Mouse (Mus musculus): ENCODE data around the gene Chst5. TPM values are rescaled to one million over a fixed set of nuclear protein-coding genes. Genes with fewer than 3 reads are reported as not detected.

The Chst5 gene
- polyA plus RNA-seq, 1 experiment from 2014 or later: 2.0 TPM

- no peaks in the 10 kb centered on the region for H3K9me3 ChIP-seq
- 14% methylated on average over 86 of the region's 86 CpGs for WGBS
- no peak overlapping the region for H3K9ac ChIP-seq
- peak overlapping the region; percentile 42 for H3K4me2 ChIP-seq
- peaks cover 24% of the 10 kb centered on the region for H3K27me3 ChIP-seq (replicated peaks)
- ATAC-seq (ENCODE audit: insufficient read depth, low FRiP score, low read depth): no peak
- peak overlapping the region; percentile 20 for H3K4me3 ChIP-seq (replicated peaks)
- no peak overlapping the region for H3K27ac ChIP-seq
- no peaks in the 10 kb centered on the region for H3K36me3 ChIP-seq
- H3K4me1 ChIP-seq: peaks cover 17% of the 10 kb centered on the region
Measured at GRCm38 (mm10) chr8:111889931-111890910, 20.0 kb downstream of the Chst5 start.

GRCm38 (mm10) chr8:111888091-111888650 lies 22.1 kb downstream of the Chst5 start:
- Histone ChIP-seq H3K4me3 (replicated peaks) (no peak overlapping the region), H3K4me2 (no peak overlapping the region), H3K9ac (no peak overlapping the region), H3K27ac (no peak overlapping the region), H3K36me3 (no peaks in the 10 kb centered on the region), H3K4me1 (peaks cover 17% of the 10 kb centered on the region), H3K9me3 (no peaks in the 10 kb centered on the region), H3K27me3 (replicated peaks) (peaks cover 24% of the 10 kb centered on the region)
- ATAC-seq (ENCODE audit: insufficient read depth, low FRiP score, low read depth): peak; percentile 32; the same call in 1 of the 2 replicates
- 23% methylated on average over 7 of the region's 7 CpGs for WGBS

GRCm38 (mm10) chr8:111887479-111887878 lies 22.8 kb downstream of the Chst5 start:
- WGBS: 79% methylated on average over 1 of the region's 1 CpGs
- no peak for ATAC-seq (ENCODE audit: insufficient read depth, low FRiP score, low read depth)
- no peaks in the 10 kb centered on the region for H3K9me3 ChIP-seq

GRCm38 (mm10) chr8:111883615-111884014 lies 26.6 kb downstream of the Chst5 start:
- Histone ChIP-seq H3K27ac (no peak overlapping the region), H3K9me3 (no peaks in the 10 kb centered on the region), H3K27me3 (replicated peaks) (no peaks in the 10 kb centered on the region), H3K4me2 (no peak overlapping the region), H3K9ac (no peak overlapping the region), H3K4me3 (replicated peaks) (no peak overlapping the region), H3K4me1 (peaks cover 5% of the 10 kb centered on the region; the same call in 1 of the 2 replicates), H3K36me3 (no peaks in the 10 kb centered on the region)
- ATAC-seq (ENCODE audit: insufficient read depth, low FRiP score, low read depth): peak; percentile 40; the same call in 1 of the 2 replicates
- WGBS: 78% methylated on average over 4 of the region's 4 CpGs

More at GRCm38 (mm10) chr8:111887479-111887878, 22.8 kb downstream of the Chst5 start:
- H3K27ac ChIP-seq: no peak overlapping the region
- no peak overlapping the region for H3K9ac ChIP-seq
- H3K36me3 ChIP-seq: no peaks in the 10 kb centered on the region
- no peak overlapping the region for H3K4me2 ChIP-seq
- peaks cover 24% of the 10 kb centered on the region for H3K27me3 ChIP-seq (replicated peaks)
- H3K4me3 ChIP-seq (replicated peaks): no peak overlapping the region
- H3K4me1 ChIP-seq: peaks cover 17% of the 10 kb centered on the region

GRCm38 (mm10) chr8:111881591-111881990 lies 28.7 kb downstream of the Chst5 start:
- H3K9me3 ChIP-seq: no peaks in the 10 kb centered on the region
- H3K4me2 ChIP-seq: no peak overlapping the region
- H3K4me1 ChIP-seq: peaks cover 5% of the 10 kb centered on the region; the same call in 1 of the 2 replicates
- no peaks in the 10 kb centered on the region for H3K27me3 ChIP-seq (replicated peaks)
- no peak for ATAC-seq (ENCODE audit: insufficient read depth, low FRiP score, low read depth)
- H3K36me3 ChIP-seq: no peaks in the 10 kb centered on the region
- WGBS: 1% methylated on average over 2 of the region's 2 CpGs
- no peak overlapping the region for H3K4me3 ChIP-seq (replicated peaks)
- H3K27ac ChIP-seq: no peak overlapping the region
- H3K9ac ChIP-seq: no peak overlapping the region

- Histone ChIP-seq H3K36me3 (no peaks in the 10 kb centered on the region), H3K4me2 (no peak overlapping the region), H3K4me1 (peaks cover 5% of the 10 kb centered on the region; the same call in 1 of the 2 replicates), H3K9me3 (no peaks in the 10 kb centered on the region), H3K27ac (no peak overlapping the region), H3K4me3 (replicated peaks) (no peak overlapping the region), H3K27me3 (replicated peaks) (no peaks in the 10 kb centered on the region), H3K9ac (no peak overlapping the region)
- 66% methylated on average over 9 of the region's 9 CpGs for WGBS
- no peak for ATAC-seq (ENCODE audit: insufficient read depth, low FRiP score, low read depth)
Measured at GRCm38 (mm10) chr8:111877711-111878110, 32.5 kb downstream of the Chst5 start.

- Histone ChIP-seq H3K4me2 (peak within 1 kb of the TSS; percentile 69), H3K27me3 (replicated peaks) (no peaks in the 10 kb centered on the region), H3K4me3 (replicated peaks) (peak within 1 kb of the TSS; percentile 98), H3K9me3 (no peaks in the 10 kb centered on the region), H3K36me3 (no peaks in the 10 kb centered on the region), H3K27ac (peak within 1 kb of the TSS; percentile 86), H3K9ac (peak within 1 kb of the TSS; percentile 68), H3K4me1 (peaks cover 5% of the 10 kb centered on the region; the same call in 1 of the 2 replicates)
- 0% methylated on average over 48 of the region's 53 CpGs for WGBS
- ATAC-seq (ENCODE audit: insufficient read depth, low FRiP score, low read depth): peak; percentile 99
Measured at GRCm38 (mm10) chr8:111876355-111876948, 33.8 kb downstream of the Chst5 start, which contains the start of gene Tmem170. TSS of gene Tmem170 (minus strand) at chr8:111876750.

GRCm38 (mm10) chr8:111875758-111876157 lies 34.5 kb downstream of the Chst5 start:
- Histone ChIP-seq H3K9me3 (no peaks in the 10 kb centered on the region), H3K27ac (peak overlapping the region; percentile 86; the same call in 1 of the 2 replicates), H3K27me3 (replicated peaks) (no peaks in the 10 kb centered on the region), H3K4me3 (replicated peaks) (peak overlapping the region; percentile 98), H3K4me2 (peak overlapping the region; percentile 69), H3K4me1 (peaks cover 5% of the 10 kb centered on the region; the same call in 1 of the 2 replicates), H3K9ac (peak overlapping the region; percentile 68), H3K36me3 (no peaks in the 10 kb centered on the region)
- 10% methylated on average over 9 of the region's 9 CpGs for WGBS
- ATAC-seq (ENCODE audit: insufficient read depth, low FRiP score, low read depth): no peak

GRCm38 (mm10) chr8:111871278-111871677 lies 39.0 kb downstream of the Chst5 start:
- 0 out of 2 replicates have a peak, but pooled peaks cover 4% of the 10 kb centered on the region for H3K36me3 ChIP-seq
- H3K27me3 ChIP-seq (replicated peaks): no peaks in the 10 kb centered on the region
- H3K9ac ChIP-seq: no peak overlapping the region
- ATAC-seq (ENCODE audit: insufficient read depth, low FRiP score, low read depth): no peak
- 93% methylated on average over 3 of the region's 3 CpGs for WGBS
- no peak overlapping the region for H3K4me2 ChIP-seq
- no peaks in the 10 kb centered on the region for H3K4me1 ChIP-seq
- no peak overlapping the region for H3K27ac ChIP-seq
- H3K4me3 ChIP-seq (replicated peaks): no peak overlapping the region
- H3K9me3 ChIP-seq: no peaks in the 10 kb centered on the region

GRCm38 (mm10) chr8:111870379-111870778 lies 39.9 kb downstream of the Chst5 start:
- H3K4me2 ChIP-seq: no peak overlapping the region
- no peak for ATAC-seq (ENCODE audit: insufficient read depth, low FRiP score, low read depth)
- 83% methylated on average over 3 of the region's 3 CpGs for WGBS
- H3K4me1 ChIP-seq: no peaks in the 10 kb centered on the region
- no peak overlapping the region for H3K27ac ChIP-seq
- H3K36me3 ChIP-seq: 0 out of 2 replicates have a peak, but pooled peaks cover 4% of the 10 kb centered on the region
- no peaks in the 10 kb centered on the region for H3K9me3 ChIP-seq
- H3K4me3 ChIP-seq (replicated peaks): no peak overlapping the region
- H3K9ac ChIP-seq: no peak overlapping the region
- H3K27me3 ChIP-seq (replicated peaks): no peaks in the 10 kb centered on the region

- Histone ChIP-seq H3K4me2 (no peak overlapping the region), H3K27me3 (replicated peaks) (no peaks in the 10 kb centered on the region), H3K4me1 (no peaks in the 10 kb centered on the region), H3K27ac (no peak overlapping the region), H3K36me3 (0 out of 2 replicates have a peak, but pooled peaks cover 4% of the 10 kb centered on the region), H3K4me3 (replicated peaks) (no peak overlapping the region), H3K9ac (no peak overlapping the region), H3K9me3 (no peaks in the 10 kb centered on the region)
- 53% methylated on average over 2 of the region's 2 CpGs for WGBS
- no peak for ATAC-seq (ENCODE audit: insufficient read depth, low FRiP score, low read depth)
Measured at GRCm38 (mm10) chr8:111868664-111869063, 41.6 kb downstream of the Chst5 start.
